Mouse (Mus musculus) cerebellum, adult 9-11 months (tissue): ENCODE results near the gene Usp17le.
"Not testable (repeated sequence)": the region's sequence is repeated elsewhere in the genome, so short reads cannot be mapped to it uniquely, and the experiment has no call there.

Experiments used
- DNase-seq: peaks from one replicate; pipeline ENCODE4 v3.0.0; 2022

Gene Usp17le

DNA sequence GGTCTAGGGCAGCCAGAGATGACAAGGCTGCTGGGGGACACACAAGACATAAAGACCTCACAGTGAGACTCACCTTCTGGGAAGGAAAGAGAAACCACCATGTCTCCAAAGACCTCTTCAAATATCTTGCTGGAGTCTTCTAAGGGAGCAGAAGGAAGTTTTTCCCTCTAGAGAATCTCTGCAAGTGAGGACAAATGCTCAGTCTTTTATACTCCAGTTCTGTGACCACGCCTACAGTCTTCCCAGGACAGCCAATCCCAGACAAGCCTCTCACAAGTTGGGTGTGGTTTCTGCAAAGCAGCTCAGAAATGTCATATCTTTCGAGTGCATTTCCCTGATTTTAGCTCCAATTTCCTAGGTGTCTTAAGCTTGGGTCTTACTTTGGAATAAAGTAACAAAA is at the start of gene Usp17le:
Usp17le (minus strand) TSS at position 101 of the 400 bp plus-strand sequence.
- not testable (repeated sequence) for DNase-seq

DNA sequence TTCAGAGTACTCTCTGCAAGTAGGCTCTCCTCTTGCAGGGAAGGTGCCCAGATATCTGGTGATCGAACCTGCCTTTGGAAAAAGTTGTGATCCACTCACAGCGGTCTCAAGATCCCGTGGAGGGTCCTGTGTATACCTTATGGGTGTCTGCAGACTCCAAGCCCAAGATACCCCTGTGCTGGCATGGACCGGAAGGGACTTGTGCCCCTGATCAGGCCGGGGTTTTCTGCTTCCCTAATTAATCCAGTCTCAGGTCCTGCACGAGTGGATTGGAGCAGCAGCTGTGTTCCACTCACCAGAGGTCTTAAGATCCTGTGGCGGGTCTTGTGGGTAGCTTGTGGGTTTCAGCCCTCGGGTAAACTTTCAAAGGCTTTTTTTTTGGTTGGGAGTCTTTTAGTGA is 33.1 kb upstream of the Usp17le start:
- not testable (repeated sequence) for DNase-seq

- DNase-seq = no peak
Observed at GRCm38 (mm10) chr7:104790796-104791195, 13.5 kb upstream of the Usp17le start.
